ENCODE assay signal across 23 mouse cellular contexts in the genomic region with DNA sequence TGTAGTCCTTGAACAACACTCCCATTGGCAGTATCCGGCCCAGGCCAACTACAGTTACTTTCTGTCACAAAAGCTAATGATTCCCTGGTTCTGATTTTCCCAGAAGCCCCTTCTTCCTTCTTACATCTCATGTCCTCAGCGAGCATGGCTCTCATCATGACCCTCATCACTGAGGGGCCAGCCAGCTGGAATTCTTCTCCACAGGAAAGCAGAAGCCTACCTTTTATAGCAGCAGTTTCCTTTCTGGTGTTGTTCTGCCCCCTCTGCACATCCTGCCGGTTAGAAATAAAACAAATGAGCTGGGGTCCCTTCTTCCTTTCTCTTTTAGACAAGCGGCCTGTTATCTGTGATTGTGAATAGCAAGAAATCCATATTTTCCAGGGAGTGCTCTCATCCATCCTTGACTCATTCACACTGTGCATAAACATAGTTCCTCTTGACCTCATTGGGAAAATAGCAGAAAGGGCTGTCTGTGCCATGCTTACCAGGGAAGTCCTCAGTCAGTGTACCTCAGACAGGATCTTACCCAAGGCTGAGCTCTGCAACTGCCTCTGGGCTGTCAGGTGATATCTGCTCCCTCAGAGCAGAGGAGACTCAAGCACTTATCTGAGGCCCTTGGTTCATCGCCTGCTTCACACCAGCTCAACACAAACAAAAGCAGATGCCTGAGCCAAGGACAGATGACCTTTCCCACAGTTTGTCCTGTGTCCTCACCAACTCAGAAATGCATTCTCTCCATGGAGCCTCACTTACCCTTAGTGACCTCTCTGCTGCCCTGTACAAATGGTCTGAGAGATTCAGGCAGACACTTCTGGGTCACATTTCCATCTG. TPM values are rescaled to one million over a fixed set of nuclear protein-coding genes. Genes with fewer than 3 reads are reported as not detected.
DNase-seq lines count a peak whose midpoint lies in the region; ATAC-seq and TF ChIP-seq lines count a peak whose summit lies in the region.
"Had no signal": no experiment of that assay in that cellular context is flagged by ENCODE, and none has a peak within 500 bp of the region (broad histone marks: within the 10 kb centered on the region; RNA-seq: fewer than 3 reads in every experiment).

No protein-coding gene starts in this region.

- no peaks in the 10 kb centered on the region for H3K4me1 ChIP-seq in testis, adult 2 months (ENCODE audit: control insufficient read depth, insufficient read depth, low read length)
- H3K4me1 ChIP-seq in heart, embryonic 16.5 days (ENCODE audit: control insufficient read depth, insufficient read depth, low read length) = peaks cover 9% of the 10 kb centered on the region
- H3K4me1 ChIP-seq in cerebellum, adult 2 months (ENCODE audit: control insufficient read depth, insufficient read depth, low read length) = no peaks in the 10 kb centered on the region
- H3K4me1 ChIP-seq: neural tube, embryonic 13.5 days had no signal

- H3K36me3 ChIP-seq in testis, adult 2 months (ENCODE audit: control insufficient read depth, insufficient read depth, low read length) = peaks cover 1% of the 10 kb centered on the region
- no peaks in the 10 kb centered on the region for H3K36me3 ChIP-seq in heart, embryonic 16.5 days (ENCODE audit: control insufficient read depth, insufficient read depth)
- H3K36me3 ChIP-seq: neural tube, embryonic 13.5 days had no signal

- H3K9me3 ChIP-seq in heart, embryonic 16.5 days (replicated peaks; ENCODE audit: control insufficient read depth, low read length) = no peaks in the 10 kb centered on the region
- H3K9me3 ChIP-seq: megakaryocyte, embryonic 14.5 days; neural tube, embryonic 13.5 days had no signal

- no peak for TF ChIP-seq CTCF in testis, adult 2 months (IDR thresholded peaks at IDR 0.05; ENCODE audit: control insufficient read depth, insufficient read depth, insufficient replicate concordance, low read depth, low read length)
- no peak for TF ChIP-seq CTCF in cerebellum, adult 2 months (IDR thresholded peaks at IDR 0.05; ENCODE audit: borderline replicate concordance, insufficient read depth, low read depth, low read length)

- H3K4me3 ChIP-seq in testis, adult 2 months (ENCODE audit: control insufficient read depth, low read depth, low read length) = peak overlapping the region; percentile 56
- no peak overlapping the region for H3K4me3 ChIP-seq in heart, embryonic 16.5 days (ENCODE audit: low read length)
- H3K4me3 ChIP-seq in cerebellum, adult 2 months (replicated peaks; ENCODE audit: insufficient read depth, low read depth, low read length) = no peak overlapping the region
- H3K4me3 ChIP-seq: megakaryocyte, embryonic 14.5 days; neural tube, embryonic 13.5 days had no signal

- H3K27ac ChIP-seq in testis, adult 2 months (ENCODE audit: control insufficient read depth, insufficient read depth, low read depth, low read length) = no peak overlapping the region
- peak overlapping the region; percentile 58 for H3K27ac ChIP-seq in heart, embryonic 16.5 days (ENCODE audit: low read length)
- H3K27ac ChIP-seq in cerebellum, adult 2 months (ENCODE audit: insufficient read depth, low read length) = no peak overlapping the region
- H3K27ac ChIP-seq: hindbrain, postnatal 0 days; neural tube, embryonic 13.5 days had no signal

- DNase-seq in heart, adult 18-20 months = peak; percentile 21
- no peak for DNase-seq in heart, postnatal 25 days (ENCODE audit: low spot score)
- DNase-seq in testis, postnatal 14 days (ENCODE audit: low spot score) = no peak
- DNase-seq in thymus, adult 18-20 months = no peak
- no peak for DNase-seq in cerebellum, adult 2 months
- DNase-seq: B cell, adult 2 months; cerebellum, adult 11 months; forebrain, postnatal 0 days; kidney, postnatal 25 days; lung, adult 2 months; right cerebral cortex, postnatal 4 days; thymus, adult 2 months had no signal

- H3K27me3 ChIP-seq in testis, adult 2 months (ENCODE audit: control insufficient read depth, insufficient read depth, low read length) = no peaks in the 10 kb centered on the region
- no peaks in the 10 kb centered on the region for H3K27me3 ChIP-seq in heart, embryonic 16.5 days (ENCODE audit: control insufficient read depth, insufficient read depth, low read length)
- no peaks in the 10 kb centered on the region for H3K27me3 ChIP-seq in cerebellum, adult 2 months (ENCODE audit: control insufficient read depth, insufficient read depth, low read length)
- H3K27me3 ChIP-seq: megakaryocyte, embryonic 14.5 days; neural tube, embryonic 13.5 days had no signal

- no peak overlapping the region for H3K9ac ChIP-seq in heart, embryonic 16.5 days (ENCODE audit: low read length)
- H3K9ac ChIP-seq: forebrain, postnatal 0 days; neural tube, embryonic 13.5 days had no signal

- peak; percentile 70 for ATAC-seq in heart, embryonic 16.5 days (replicated peaks; ENCODE audit: extremely low read depth, insufficient read depth, low FRiP score)
- no peak for ATAC-seq in megakaryocyte, adult 5-6 weeks (ENCODE audit: poor library complexity, severe bottlenecking)
- ATAC-seq: forebrain, postnatal 0 days; hindbrain, postnatal 0 days; Patski had no signal

- H3K4me2 ChIP-seq in heart, embryonic 16.5 days (ENCODE audit: low read depth, low read length) = no peak overlapping the region
- H3K4me2 ChIP-seq: neural tube, embryonic 13.5 days had no signal

- WGBS in heart, embryonic 16.5 days = 23% methylated on average over 5 of the region's 5 CpGs
- 79% methylated on average over 5 of the region's 5 CpGs for WGBS in cerebellum, adult 2 months

- intact Hi-C loops in heart, postnatal 25 days (cut with DNase I) = no loop called here

- TF ChIP-seq POLR2A in testis, adult 2 months (IDR thresholded peaks at IDR 0.05; ENCODE audit: control insufficient read depth, low read depth, low read length) = no peak
- TF ChIP-seq POLR2A in cerebellum, adult 2 months (IDR thresholded peaks at IDR 0.05; ENCODE audit: borderline replicate concordance, insufficient read depth, low read length) = no peak

RNA-seq across cellular contexts. Expression of gene Gm30302, which starts 10.0 kb away (rescaled TPM):
- total RNA-seq in heart, adult 18-20 months (2021) = under 1 TPM; 0.10 to 0.49 TPM
- under 1 TPM; 0.11 to 0.16 TPM for total RNA-seq in heart, postnatal 25 days (2021)
- polyA plus RNA-seq in testis, adult 2 months (2012; rRNA removed) = 19.3 and 19.7 TPM in 2 replicates
- polyA plus RNA-seq in heart, embryonic 16.5 days (2015; fragmentation: Nextera tagmentation; extraction: Ambion mirVana) = not detected in 2 replicates
- not detected in 2 replicates for polyA plus RNA-seq in cerebellum, adult 2 months (2012; rRNA removed)
- not detected in 2 replicates for total RNA-seq in megakaryocyte, adult 5-6 weeks (2015)
- total RNA-seq in megakaryocyte, adult 5-6 weeks (2017) = not detected in 2 replicates
- total RNA-seq: forebrain, postnatal 0 days; gastrocnemius, adult 8-10 months; hindbrain, postnatal 0 days; layer of hippocampus, postnatal 14 days; left cerebral cortex, postnatal 36 days; monocyte, adult 5-6 weeks had no signal
- polyA plus RNA-seq: forebrain, postnatal 0 days; hindbrain, postnatal 0 days; lung, adult 2 months; neural tube, embryonic 13.5 days; Patski; thymus, adult 2 months had no signal

Comparison
In these comparisons a context has a peak if more than half of its experiments do, and no peak if none do; other contexts are left out.
1. DNase-seq: peak in heart, adult 18-20 months (2 of 2); none in heart, postnatal 25 days (single experiment), testis, postnatal 14 days (single experiment), thymus, adult 18-20 months (0 of 2) and cerebellum, adult 2 months (0 of 2).